Mouse (Mus musculus) 3T3-L1 (cell line): ENCODE measurements around the gene St13.

Experiments used
- DNase-seq: peaks from one replicate; pipeline ENCODE4 v3.0.0-alpha.2; 2015; ENCODE audit warnings: low read depth, low spot score

Gene St13

GRCm38 (mm10) chr15:81320137-81320536 lies 79.7 kb downstream of the St13 start:
- peak; percentile 26 for DNase-seq

- DNase-seq: no peak
These were observed 80.4 kb downstream of the St13 start for GRCm38 (mm10) chr15:81319462-81319861.

- DNase-seq: no peak
These were observed 85.9 kb downstream of the St13 start for GRCm38 (mm10) chr15:81313928-81314327.
